Mouse (Mus musculus) hindbrain, embryonic 11.5 days (tissue): ENCODE measurements around the gene Ppdpf. TPM values are rescaled to one million over a fixed set of nuclear protein-coding genes. Genes with fewer than 3 reads are reported as not detected.
A peak's percentile ranks its signal among the peaks of the same experiment; 100 is the strongest.

Source experiments
- ATAC-seq: fragments of 200-750 bp; cut with Nextera tagmentation; 2 replicates; pipeline ENCODE4 v1.8.0; 2017; ENCODE audit warnings: mild to moderate bottlenecking, moderate TSS enrichment, moderate library complexity; ENCODE audit not compliant: low FRiP score
- DNase-seq: peaks from one replicate; pipeline ENCODE4 v3.0.0-alpha.2; 2015; ENCODE audit warnings: low spot score
- H3K27ac ChIP-seq: fragments of 300-500 bp; sonication (generic); 2 replicates; pipeline ENCODE4 v1.5.1; 2014; ENCODE audit warnings: mild to moderate bottlenecking, low read depth, low read length
- H3K27me3 ChIP-seq: fragments of 300-500 bp; sonication (generic); 2 replicates; pipeline ENCODE4 v1.6.1; 2014; ENCODE audit warnings: mild to moderate bottlenecking, low read length, moderate library complexity, mixed read lengths; ENCODE audit not compliant: control insufficient read depth, insufficient read depth
- H3K36me3 ChIP-seq: fragments of 300-500 bp; sonication (generic); 2 replicates; pipeline ENCODE4 v1.6.1; 2014; ENCODE audit warnings: mild to moderate bottlenecking, low read length, moderate library complexity, mixed read lengths; ENCODE audit not compliant: control insufficient read depth, insufficient read depth
- H3K4me1 ChIP-seq: fragments of 300-500 bp; sonication (generic); replicated peaks from 2 replicates; pipeline ENCODE4 v1.6.1; 2014; ENCODE audit warnings: low read length, mixed read lengths; ENCODE audit not compliant: control insufficient read depth, insufficient read depth
- H3K4me2 ChIP-seq: fragments of 300-500 bp; sonication (generic); replicated peaks from 2 replicates; pipeline ENCODE4 v1.6.1; 2014; ENCODE audit warnings: mild to moderate bottlenecking, low read depth, low read length
- H3K4me3 ChIP-seq: fragments of 300-500 bp; sonication (generic); 2 replicates; pipeline ENCODE4 v1.5.1; 2014; ENCODE audit warnings: low read depth, low read length
- H3K9ac ChIP-seq: fragments of 300-500 bp; sonication (generic); 2 replicates; pipeline ENCODE4 v1.6.1; 2014; ENCODE audit warnings: low read depth, low read length
- H3K9me3 ChIP-seq: fragments of 300-500 bp; sonication (generic); 2 replicates; pipeline ENCODE4 v1.6.1; 2016; ENCODE audit warnings: low read length; ENCODE audit not compliant: control insufficient read depth
- WGBS: fragments of 180-500 bp; shearing (Covaris S2); extraction: QIAGEN DNeasy Blood & Tissue Kit; methylation state at CpG from one replicate; pipeline ENCODE4 v1.1.7; 2014; 5-methylcytosine and 5-hydroxymethylcytosine counted together
- polyA plus RNA-seq: library from polyadenylated mRNA; unstranded; fragments of >200 nt; fragmentation: Nextera tagmentation; extraction: Ambion mirVana; gene quantifications from 2 replicates; pipeline ENCODE4 v1.2.1, GENCODE M21; 2014

The Ppdpf gene
- polyA plus RNA-seq, 1 experiment from 2014 or later, result 410 TPM

- peaks cover 19% of the 10 kb centered on the region; the same call in 1 of the 2 replicates for H3K27me3 ChIP-seq
- H3K4me3 ChIP-seq, result peak overlapping the region; percentile 40
- H3K36me3 ChIP-seq, result no peaks in the 10 kb centered on the region
- H3K9ac ChIP-seq, result peak overlapping the region; percentile 59; the same call in 1 of the 2 replicates
- no peak overlapping the region for H3K27ac ChIP-seq
- no peak for ATAC-seq
- no peaks in the 10 kb centered on the region for H3K4me1 ChIP-seq
- 29% methylated on average over 31 of the region's 31 CpGs for WGBS
- H3K4me2 ChIP-seq, result peak overlapping the region; percentile 86
- peak; percentile 10 for DNase-seq
- H3K9me3 ChIP-seq, result no peaks in the 10 kb centered on the region
These were observed 38.6 kb upstream of the Ppdpf start for GRCm38 (mm10) chr2:181148318-181148955.

DNA sequence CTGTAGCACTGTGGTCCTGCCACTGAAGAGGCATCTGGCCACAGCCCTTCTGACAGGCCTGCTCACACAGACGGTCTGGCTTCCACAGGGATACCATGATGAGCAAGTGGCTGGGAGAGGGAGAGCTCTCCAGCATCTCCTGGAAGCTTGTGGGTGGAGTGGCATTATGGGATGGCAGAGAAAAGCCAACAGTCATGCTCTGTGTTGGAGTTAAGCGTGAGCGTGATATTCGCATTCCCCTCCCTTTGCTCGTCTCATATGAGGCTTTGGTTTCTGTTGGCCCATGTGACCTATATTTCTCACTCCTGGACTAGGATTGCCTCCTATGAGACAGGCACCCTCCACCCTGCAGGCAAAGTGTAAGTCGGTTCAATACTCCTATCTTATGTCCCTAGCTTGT is 36.8 kb upstream of the Ppdpf start:
- no peak for ATAC-seq
- Histone ChIP-seq H3K27me3 (peaks cover 23% of the 10 kb centered on the region), H3K27ac (no peak overlapping the region)

GRCm38 (mm10) chr2:181152701-181153100 is 34.3 kb upstream of the Ppdpf start:
- no peak for DNase-seq
- Histone ChIP-seq H3K4me2 (no peak overlapping the region), H3K4me1 (no peaks in the 10 kb centered on the region), H3K27me3 (peaks cover 31% of the 10 kb centered on the region), H3K9me3 (no peaks in the 10 kb centered on the region), H3K27ac (no peak overlapping the region), H3K4me3 (no peak overlapping the region), H3K9ac (no peak overlapping the region), H3K36me3 (no peaks in the 10 kb centered on the region)
- 91% methylated on average over 17 of the region's 17 CpGs for WGBS
- ATAC-seq, result no peak

More for the DNA sequence above, 36.8 kb upstream of the Ppdpf start:
- H3K4me1 ChIP-seq, result no peaks in the 10 kb centered on the region
- H3K4me3 ChIP-seq, result no peak overlapping the region
- 69% methylated on average over 6 of the region's 6 CpGs for WGBS
- no peak overlapping the region for H3K4me2 ChIP-seq
- no peak overlapping the region for H3K9ac ChIP-seq
- DNase-seq, result no peak
- no peaks in the 10 kb centered on the region for H3K36me3 ChIP-seq
- no peaks in the 10 kb centered on the region for H3K9me3 ChIP-seq

DNA sequence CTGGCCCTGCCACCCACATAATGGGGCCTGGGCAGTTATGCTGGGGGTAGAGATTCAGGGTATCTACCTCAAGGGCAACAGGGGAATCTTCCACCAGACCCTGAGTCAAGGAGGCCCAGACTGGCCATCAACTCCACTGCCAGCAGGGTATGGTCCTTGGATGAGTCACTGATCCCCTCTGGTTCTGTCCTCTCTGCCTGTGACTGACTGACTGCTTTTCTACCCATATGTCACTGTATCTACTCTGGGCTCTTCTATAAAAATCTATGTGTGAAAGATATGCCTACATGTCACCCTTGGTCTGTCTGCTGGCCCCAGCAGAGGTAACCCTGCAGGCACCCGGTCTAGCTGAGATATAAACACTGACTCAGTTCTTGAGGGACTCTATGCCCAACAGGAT is 33.9 kb upstream of the Ppdpf start:
- Histone ChIP-seq H3K27ac (no peak overlapping the region), H3K36me3 (no peaks in the 10 kb centered on the region), H3K4me2 (no peak overlapping the region), H3K9me3 (no peaks in the 10 kb centered on the region), H3K9ac (no peak overlapping the region), H3K4me1 (no peaks in the 10 kb centered on the region), H3K4me3 (no peak overlapping the region), H3K27me3 (peaks cover 31% of the 10 kb centered on the region)
- 100% methylated on average over 1 of the region's 1 CpGs for WGBS
- no peak for DNase-seq
- ATAC-seq, result no peak

DNA sequence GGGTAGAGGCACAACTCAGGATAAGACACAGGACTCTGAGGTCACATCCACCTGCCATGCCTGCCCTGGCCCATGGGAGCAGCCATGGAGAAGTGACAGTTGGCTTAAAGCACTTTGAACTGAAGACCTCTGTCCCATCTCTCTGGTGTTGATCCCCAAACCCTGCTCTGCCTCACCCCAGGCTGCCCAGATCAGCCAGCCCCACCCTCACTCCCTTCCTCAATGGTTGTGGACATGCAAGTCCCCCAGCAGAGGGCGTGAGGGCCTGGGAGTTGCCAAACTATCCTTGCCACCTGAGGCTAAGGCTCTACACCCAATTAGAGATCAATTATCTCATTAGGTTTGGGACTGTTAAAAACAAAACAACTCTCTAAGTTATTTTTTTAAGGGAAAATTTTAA is 33.2 kb upstream of the Ppdpf start:
- no peaks in the 10 kb centered on the region for H3K9me3 ChIP-seq
- H3K4me2 ChIP-seq, result no peak overlapping the region
- no peak overlapping the region for H3K4me3 ChIP-seq
- H3K9ac ChIP-seq, result no peak overlapping the region
- DNase-seq (peak; percentile 38), ATAC-seq (no peak)
- WGBS, result 13% methylated on average over 1 of the region's 1 CpGs
- H3K27ac ChIP-seq, result no peak overlapping the region
- H3K27me3 ChIP-seq, result peaks cover 27% of the 10 kb centered on the region
- no peaks in the 10 kb centered on the region for H3K36me3 ChIP-seq
- no peaks in the 10 kb centered on the region for H3K4me1 ChIP-seq

DNA sequence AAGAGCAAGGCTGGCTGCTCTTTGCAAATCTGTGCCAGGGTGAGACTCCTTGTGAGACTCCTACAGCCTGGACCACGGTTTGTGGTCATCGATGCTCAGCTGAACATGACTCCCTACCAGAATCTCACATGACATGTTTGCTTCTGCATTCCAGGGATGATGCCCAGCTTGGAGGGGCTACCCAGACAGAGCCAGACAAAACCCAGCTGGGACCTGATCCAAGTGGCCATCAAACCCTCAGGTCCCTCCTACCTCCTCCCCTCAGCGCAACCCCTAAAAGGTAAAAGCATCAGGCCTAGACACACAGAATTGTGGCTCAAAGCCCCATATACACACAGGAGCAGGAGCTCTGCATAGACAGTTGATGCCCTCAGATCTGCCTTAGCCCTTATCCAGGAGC is 32.7 kb upstream of the Ppdpf start:
- ATAC-seq (no peak), DNase-seq (no peak)
- H3K36me3 ChIP-seq, result no peaks in the 10 kb centered on the region
- H3K9ac ChIP-seq, result no peak overlapping the region
- H3K4me2 ChIP-seq, result no peak overlapping the region
- no peak overlapping the region for H3K4me3 ChIP-seq
- no peak overlapping the region for H3K27ac ChIP-seq
- no peaks in the 10 kb centered on the region; the same call in 1 of the 2 replicates for H3K4me1 ChIP-seq
- H3K27me3 ChIP-seq, result peaks cover 23% of the 10 kb centered on the region
- 92% methylated on average over 3 of the region's 3 CpGs for WGBS
- no peaks in the 10 kb centered on the region for H3K9me3 ChIP-seq

- 88% methylated on average over 8 of the region's 8 CpGs for WGBS
- Histone ChIP-seq H3K9ac (no peak overlapping the region), H3K4me3 (no peak overlapping the region), H3K27ac (no peak overlapping the region), H3K27me3 (peaks cover 21% of the 10 kb centered on the region), H3K4me1 (no peaks in the 10 kb centered on the region; the same call in none of the 2 replicates), H3K36me3 (no peaks in the 10 kb centered on the region), H3K9me3 (no peaks in the 10 kb centered on the region), H3K4me2 (no peak overlapping the region)
- DNase-seq (no peak), ATAC-seq (no peak)
These were observed 32.1 kb upstream of the Ppdpf start for GRCm38 (mm10) chr2:181154831-181155415.

- peaks cover 21% of the 10 kb centered on the region for H3K27me3 ChIP-seq
- H3K4me1 ChIP-seq, result no peaks in the 10 kb centered on the region; the same call in none of the 2 replicates
- H3K4me3 ChIP-seq, result peak overlapping the region; percentile 33; the same call in 1 of the 2 replicates
- H3K36me3 ChIP-seq, result no peaks in the 10 kb centered on the region
- no peak overlapping the region for H3K27ac ChIP-seq
- H3K9me3 ChIP-seq, result no peaks in the 10 kb centered on the region
- H3K4me2 ChIP-seq, result peak overlapping the region; percentile 57; the same call in 1 of the 2 replicates
- WGBS, result 73% methylated on average over 4 of the region's 4 CpGs
- no peak for ATAC-seq
- no peak overlapping the region for H3K9ac ChIP-seq
- DNase-seq, result no peak
These were observed 31.2 kb upstream of the Ppdpf start for GRCm38 (mm10) chr2:181155801-181156200.
